Mouse (Mus musculus): ENCODE results near the gene Cd9. TPM values are rescaled to one million over a fixed set of nuclear protein-coding genes. Genes with fewer than 3 reads are reported as not detected.

Gene Cd9
- polyA plus RNA-seq, 1 experiment = 52.6 TPM

DNA sequence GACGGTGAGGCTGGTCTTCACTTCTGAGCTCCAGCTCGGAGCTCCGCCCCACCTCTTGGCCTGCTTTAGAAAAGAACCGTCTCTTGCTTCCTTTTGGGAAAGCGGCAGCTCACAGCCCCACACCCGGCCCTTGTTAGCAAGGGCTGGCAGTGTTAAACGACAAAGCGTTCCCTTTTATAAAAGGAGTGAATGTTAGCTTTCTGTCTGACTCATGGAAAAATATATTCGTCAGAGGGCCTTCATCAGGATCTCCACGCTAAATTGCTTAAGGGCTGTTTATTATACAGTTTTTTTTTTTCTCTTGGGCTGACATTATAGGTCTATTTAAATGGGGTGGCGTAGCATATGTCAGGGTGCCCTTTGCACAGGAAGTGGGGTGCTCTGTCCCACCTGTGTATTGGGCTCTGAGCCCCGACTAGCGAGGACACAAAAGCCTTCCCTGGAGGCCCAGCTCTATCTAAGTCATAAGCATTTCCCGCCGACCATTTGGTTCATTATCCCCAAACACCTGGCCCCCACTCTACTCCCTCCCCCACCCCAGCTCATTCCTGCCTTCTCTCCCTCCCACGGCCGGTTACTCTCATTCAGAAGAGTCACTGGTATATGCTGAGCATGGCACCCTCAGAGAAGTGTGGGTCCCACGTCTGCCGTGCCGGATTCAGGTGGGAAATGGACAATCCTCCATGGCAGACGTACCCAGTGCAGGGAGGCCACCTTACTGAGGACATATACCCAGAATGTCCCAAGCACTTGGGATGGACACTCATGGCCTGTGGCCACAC lies 26.2 kb downstream of the Cd9 start:
- H3K4me1 ChIP-seq = peaks cover 100% of the 10 kb centered on the region

DNA sequence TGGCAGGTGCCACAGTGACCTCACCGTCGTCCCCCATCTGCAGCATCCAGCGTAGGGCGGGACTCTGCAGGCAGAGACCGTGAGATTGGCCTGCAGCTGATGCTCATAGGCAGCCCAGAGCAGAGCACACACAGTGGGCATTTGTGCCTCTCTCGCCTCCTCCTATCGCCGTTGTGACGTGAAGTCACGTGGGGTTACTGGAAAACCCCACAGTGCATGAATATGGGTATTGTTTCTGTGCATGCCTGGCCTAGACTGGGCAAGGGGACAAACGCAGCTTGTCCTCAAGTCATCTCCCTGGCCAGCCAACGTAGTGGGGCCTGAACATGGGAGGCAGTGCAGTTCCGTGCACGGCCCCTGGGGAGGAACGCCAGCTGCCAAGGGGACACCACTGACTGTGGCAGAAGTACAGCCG lies 27.3 kb downstream of the Cd9 start:
- Histone ChIP-seq H3K36me3 (replicated peaks; ENCODE audit: low read length) (peaks cover 99% of the 10 kb centered on the region), H3K4me3 (replicated peaks) (peak overlapping the region; percentile 62), H3K4me1 (peaks cover 94% of the 10 kb centered on the region), H3K27me3 (replicated peaks) (no peaks in the 10 kb centered on the region), H3K9me3 (no peaks in the 10 kb centered on the region)
- TF ChIP-seq GATA1 (IDR thresholded peaks at IDR 0.05; ENCODE audit: borderline replicate concordance, low read length) (no peak), FLI1 (IDR thresholded peaks at IDR 0.05; ENCODE audit: low read length) (no peak)

More for the DNA sequence above, 26.2 kb downstream of the Cd9 start:
- Histone ChIP-seq H3K9me3 (no peaks in the 10 kb centered on the region), H3K27me3 (replicated peaks) (no peaks in the 10 kb centered on the region), H3K36me3 (replicated peaks; ENCODE audit: low read length) (peaks cover 99% of the 10 kb centered on the region), H3K4me3 (replicated peaks) (peak overlapping the region; percentile 56)
- no peak for TF ChIP-seq GATA1 (IDR thresholded peaks at IDR 0.05; ENCODE audit: borderline replicate concordance, low read length)
- TF ChIP-seq FLI1 (IDR thresholded peaks at IDR 0.05; ENCODE audit: low read length) = no peak

DNA sequence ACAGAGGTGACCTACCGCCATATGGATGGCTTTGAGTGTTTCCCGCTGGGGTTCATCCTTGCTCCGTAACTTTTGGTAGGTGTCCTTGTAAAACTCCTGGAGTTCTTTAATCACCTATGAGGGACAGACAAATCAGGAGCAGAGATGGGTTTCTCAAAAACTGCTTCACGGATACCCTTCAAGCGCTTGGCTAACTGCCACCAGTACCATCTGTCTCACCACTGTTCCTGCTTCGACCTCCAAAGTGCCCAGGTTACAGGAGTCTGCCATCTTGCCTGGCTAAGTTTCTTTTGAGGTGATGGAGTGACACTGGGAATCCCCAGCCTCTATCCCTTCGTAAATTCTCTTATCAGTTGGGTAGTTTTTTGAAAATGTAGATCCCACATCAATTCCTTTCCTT lies 32.3 kb downstream of the Cd9 start:
- Histone ChIP-seq H3K9me3 (no peaks in the 10 kb centered on the region), H3K27me3 (replicated peaks) (no peaks in the 10 kb centered on the region), H3K4me1 (peaks cover 85% of the 10 kb centered on the region), H3K4me3 (replicated peaks) (no peak overlapping the region), H3K36me3 (replicated peaks; ENCODE audit: low read length) (peaks cover 99% of the 10 kb centered on the region)
- TF ChIP-seq FLI1 (IDR thresholded peaks at IDR 0.05; ENCODE audit: low read length) (no peak), GATA1 (IDR thresholded peaks at IDR 0.05; ENCODE audit: borderline replicate concordance, low read length) (no peak)

DNA sequence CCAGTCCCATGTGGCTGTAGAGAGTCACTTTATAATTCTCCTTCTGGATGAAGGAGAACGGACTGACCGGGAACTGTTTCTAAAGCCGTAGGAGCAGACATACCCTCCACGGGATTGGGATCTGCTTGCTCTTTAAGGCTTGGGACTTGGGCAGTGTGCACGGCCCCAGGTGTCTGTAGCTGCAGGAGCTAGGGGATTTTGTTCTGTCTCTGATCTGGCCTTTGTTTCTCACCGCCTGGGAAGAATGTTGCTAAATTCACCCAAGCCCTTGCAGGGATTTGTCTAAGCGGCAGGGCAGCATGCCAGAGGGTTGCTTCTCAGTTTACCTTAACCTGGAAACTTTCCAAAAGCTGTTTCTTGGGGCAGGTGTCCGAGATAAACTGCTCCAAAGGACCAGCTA lies 32.8 kb downstream of the Cd9 start:
- H3K4me1 ChIP-seq = peaks cover 83% of the 10 kb centered on the region
- H3K4me3 ChIP-seq (replicated peaks) = no peak overlapping the region
- peaks cover 96% of the 10 kb centered on the region for H3K36me3 ChIP-seq (replicated peaks; ENCODE audit: low read length)
- TF ChIP-seq GATA1 (IDR thresholded peaks at IDR 0.05; ENCODE audit: borderline replicate concordance, low read length) (no peak), FLI1 (IDR thresholded peaks at IDR 0.05; ENCODE audit: low read length) (no peak)
- no peaks in the 10 kb centered on the region for H3K9me3 ChIP-seq
- no peaks in the 10 kb centered on the region for H3K27me3 ChIP-seq (replicated peaks)

GRCm38 (mm10) chr6:125461325-125461724 lies 33.3 kb downstream of the Cd9 start:
- peaks cover 93% of the 10 kb centered on the region for H3K36me3 ChIP-seq (replicated peaks; ENCODE audit: low read length)
- TF ChIP-seq GATA1 (IDR thresholded peaks at IDR 0.05; ENCODE audit: borderline replicate concordance, low read length) (no peak), FLI1 (IDR thresholded peaks at IDR 0.05; ENCODE audit: low read length) (no peak)
- H3K4me3 ChIP-seq (replicated peaks) = no peak overlapping the region
- no peaks in the 10 kb centered on the region for H3K9me3 ChIP-seq
- H3K27me3 ChIP-seq (replicated peaks) = no peaks in the 10 kb centered on the region
- peaks cover 80% of the 10 kb centered on the region for H3K4me1 ChIP-seq

DNA sequence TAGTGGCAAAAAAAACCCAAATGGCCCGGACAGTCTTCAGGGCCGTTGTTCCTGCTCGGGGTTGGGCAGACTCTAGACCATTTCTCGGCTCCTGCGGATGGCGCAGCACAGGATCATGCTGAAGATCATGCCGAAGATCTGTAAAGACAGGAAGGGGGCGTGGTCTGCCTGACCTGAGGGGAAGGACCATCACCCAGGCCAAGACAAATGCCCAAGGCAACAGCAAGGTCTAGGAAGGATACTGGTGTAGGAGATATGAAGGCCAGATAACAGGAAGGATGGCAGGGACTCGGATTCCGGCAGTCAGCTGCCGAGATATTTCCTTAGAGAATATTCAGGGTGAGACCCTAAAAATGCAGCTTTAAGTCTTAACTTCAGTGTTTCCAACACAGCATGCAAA lies 34.0 kb downstream of the Cd9 start:
- H3K4me3 ChIP-seq (replicated peaks) = no peak overlapping the region
- H3K36me3 ChIP-seq (replicated peaks; ENCODE audit: low read length) = peaks cover 85% of the 10 kb centered on the region
- no peaks in the 10 kb centered on the region for H3K27me3 ChIP-seq (replicated peaks)
- TF ChIP-seq FLI1 (IDR thresholded peaks at IDR 0.05; ENCODE audit: low read length) (no peak), GATA1 (IDR thresholded peaks at IDR 0.05; ENCODE audit: borderline replicate concordance, low read length) (no peak)
- H3K4me1 ChIP-seq = peaks cover 76% of the 10 kb centered on the region
- no peaks in the 10 kb centered on the region for H3K9me3 ChIP-seq

- no peaks in the 10 kb centered on the region for H3K27me3 ChIP-seq (replicated peaks)
- peaks cover 76% of the 10 kb centered on the region for H3K4me1 ChIP-seq
- peaks cover 78% of the 10 kb centered on the region for H3K36me3 ChIP-seq (replicated peaks; ENCODE audit: low read length)
- TF ChIP-seq FLI1 (IDR thresholded peaks at IDR 0.05; ENCODE audit: low read length) (no peak), GATA1 (IDR thresholded peaks at IDR 0.05; ENCODE audit: borderline replicate concordance, low read length) (no peak)
- no peaks in the 10 kb centered on the region for H3K9me3 ChIP-seq
- H3K4me3 ChIP-seq (replicated peaks) = no peak overlapping the region
Observed at GRCm38 (mm10) chr6:125459903-125460302, 34.7 kb downstream of the Cd9 start.

- Histone ChIP-seq H3K9me3 (no peaks in the 10 kb centered on the region), H3K27me3 (replicated peaks) (no peaks in the 10 kb centered on the region), H3K4me3 (replicated peaks) (no peak overlapping the region), H3K4me1 (peaks cover 64% of the 10 kb centered on the region), H3K36me3 (replicated peaks; ENCODE audit: low read length) (peaks cover 43% of the 10 kb centered on the region)
- TF ChIP-seq GATA1 (IDR thresholded peaks at IDR 0.05; ENCODE audit: borderline replicate concordance, low read length) (no peak), FLI1 (IDR thresholded peaks at IDR 0.05; ENCODE audit: low read length) (no peak)
Observed at GRCm38 (mm10) chr6:125455806-125456520, 38.6 kb downstream of the Cd9 start.

- Histone ChIP-seq H3K27me3 (replicated peaks) (no peaks in the 10 kb centered on the region), H3K4me1 (peaks cover 59% of the 10 kb centered on the region), H3K36me3 (replicated peaks; ENCODE audit: low read length) (peaks cover 30% of the 10 kb centered on the region), H3K9me3 (no peaks in the 10 kb centered on the region), H3K4me3 (replicated peaks) (no peak overlapping the region)
- TF ChIP-seq FLI1 (IDR thresholded peaks at IDR 0.05; ENCODE audit: low read length) = no peak
- no peak for TF ChIP-seq GATA1 (IDR thresholded peaks at IDR 0.05; ENCODE audit: borderline replicate concordance, low read length)
Observed at GRCm38 (mm10) chr6:125454731-125455130, 39.9 kb downstream of the Cd9 start.

GRCm38 (mm10) chr6:125454299-125454698 lies 40.3 kb downstream of the Cd9 start:
- Histone ChIP-seq H3K9me3 (no peaks in the 10 kb centered on the region), H3K36me3 (replicated peaks; ENCODE audit: low read length) (peaks cover 26% of the 10 kb centered on the region), H3K27me3 (replicated peaks) (no peaks in the 10 kb centered on the region), H3K4me1 (peaks cover 56% of the 10 kb centered on the region), H3K4me3 (replicated peaks) (no peak overlapping the region)
- TF ChIP-seq FLI1 (IDR thresholded peaks at IDR 0.05; ENCODE audit: low read length) = no peak
- no peak for TF ChIP-seq GATA1 (IDR thresholded peaks at IDR 0.05; ENCODE audit: borderline replicate concordance, low read length)
